Mouse (Mus musculus) MEL (cell line): ENCODE results near the gene Bmp8a.

Experiments used
- CHD2 ChIP-seq: IDR thresholded peaks from 2 replicates; pipeline ENCODE4 v1.6.1; 2011; ENCODE audit warnings: low read length, improper control_type of control experiment
- CTCF ChIP-seq, 3 experiments: IDR thresholded peaks in 2 of 3; conservative IDR thresholded peaks in 1 of 3; 2 replicates each; pipeline ENCODE4 v1.5.1; 2011 to 2012; ENCODE audit warnings: low read length in 3 of 3, low read depth in 2 of 3, mild to moderate bottlenecking in 2 of 3, improper control_type of control experiment in 1 of 3, inconsistent platforms in 1 of 3, mixed read lengths in 1 of 3, moderate library complexity in 1 of 3; ENCODE audit not compliant: control insufficient read depth in 1 of 3, insufficient read depth in 1 of 3, poor library complexity in 1 of 3, severe bottlenecking in 1 of 3
- EP300 ChIP-seq, 2 experiments: IDR thresholded peaks; 2 replicates each; pipeline ENCODE4 v1.6.1; 2011; ENCODE audit warnings: improper control_type of control experiment in 2 of 2, low read length in 2 of 2, low read depth in 1 of 2, mild to moderate bottlenecking in 1 of 2
- ETS1 ChIP-seq: IDR thresholded peaks from 2 replicates; pipeline ENCODE4 v1.6.1; 2012; ENCODE audit warnings: low read depth, mild to moderate bottlenecking, inconsistent platforms, low read length, improper control_type of control experiment, moderate library complexity
- GATA1 ChIP-seq: IDR thresholded peaks from 2 replicates; pipeline ENCODE4 v1.6.1; 2011; ENCODE audit warnings: low read depth, low read length, improper control_type of control experiment
- MAFK ChIP-seq: IDR thresholded peaks from 2 replicates; pipeline ENCODE4 v1.6.1; 2011; ENCODE audit warnings: low read depth, mild to moderate bottlenecking, low read length, improper control_type of control experiment, borderline replicate concordance
- MAX ChIP-seq: IDR thresholded peaks from 2 replicates; pipeline ENCODE4 v1.6.1; 2011; ENCODE audit warnings: low read length, improper control_type of control experiment
- POLR2A ChIP-seq, 2 experiments: IDR thresholded peaks; 2 replicates each; pipeline ENCODE4 v1.6.1; 2011 to 2012; ENCODE audit warnings: low read length in 2 of 2, mild to moderate bottlenecking in 2 of 2, control low read depth in 1 of 2, improper control_type of control experiment in 1 of 2, low read depth in 1 of 2, moderate library complexity in 1 of 2; ENCODE audit not compliant: control insufficient read depth in 1 of 2, insufficient read depth in 1 of 2, poor library complexity in 1 of 2
- POLR2AphosphoS5 ChIP-seq: IDR thresholded peaks from 2 replicates; pipeline ENCODE4 v1.6.1; 2012; ENCODE audit warnings: low read depth, borderline replicate concordance, mild to moderate bottlenecking, inconsistent platforms, low read length, moderate library complexity, mixed read lengths
- RCOR1 ChIP-seq: IDR thresholded peaks from 2 replicates; pipeline ENCODE4 v1.6.1; 2012; ENCODE audit warnings: low read depth, mild to moderate bottlenecking, inconsistent platforms, low read length, improper control_type of control experiment
- TAL1 ChIP-seq: IDR thresholded peaks from 2 replicates; pipeline ENCODE4 v1.6.1; 2012; ENCODE audit warnings: mild to moderate bottlenecking, inconsistent platforms, low read length, moderate library complexity, mixed read lengths
- TCF12 ChIP-seq: IDR thresholded peaks from 2 replicates; pipeline ENCODE4 v1.6.1; 2014; ENCODE audit warnings: low read depth, mild to moderate bottlenecking, inconsistent platforms, low read length, improper control_type of control experiment, moderate library complexity

GRCm38 (mm10) chr4:123293661-123294443 lies 49.2 kb downstream of the Bmp8a start:
- no peak; a peak in 1 of 6 replicates for TF ChIP-seq CTCF (IDR thresholded peaks at IDR 0.05 in 2 of 3, conservative IDR thresholded peaks at IDR 0.05 in 1 of 3; ENCODE audit: control insufficient read depth in 1 of 3, insufficient read depth in 1 of 3, low read depth in 2 of 3, low read length in 3 of 3, poor library complexity in 1 of 3, severe bottlenecking in 1 of 3)
- TF ChIP-seq POLR2A (IDR thresholded peaks at IDR 0.05; ENCODE audit: control insufficient read depth in 1 of 2, insufficient read depth in 1 of 2, low read depth in 1 of 2, low read length in 2 of 2, poor library complexity in 1 of 2): no peak
- TF ChIP-seq POLR2AphosphoS5: no peak
- no peak for TF ChIP-seq GATA1
- TF ChIP-seq TAL1: no peak
- no peak for TF ChIP-seq RCOR1
- no peak for TF ChIP-seq CHD2
- TF ChIP-seq MAFK: no peak
- no peak for TF ChIP-seq TCF12
- TF ChIP-seq MAX: no peak
- no peak for TF ChIP-seq EP300 (IDR thresholded peaks at IDR 0.05; ENCODE audit: low read depth in 1 of 2, low read length in 2 of 2)
- TF ChIP-seq ETS1: no peak
